Mouse (Mus musculus): ENCODE measurements around the gene Jade1. TPM values are rescaled to one million over a fixed set of nuclear protein-coding genes. Genes with fewer than 3 reads are reported as not detected.

The Jade1 gene
- polyA plus RNA-seq, 1 experiment from 2014 or later, result 15.5 TPM

GRCm38 (mm10) chr3:41586330-41586729 lies 30.8 kb downstream of the Jade1 start:
- peaks cover 29% of the 10 kb centered on the region for H3K4me1 ChIP-seq
- DNase-seq (ENCODE audit: low spot score), result no peak
- no peaks in the 10 kb centered on the region for H3K27me3 ChIP-seq (replicated peaks; ENCODE audit: low read depth, poor library complexity, severe bottlenecking)
- no peak overlapping the region for H3K27ac ChIP-seq (replicated peaks)
- no peak overlapping the region for H3K4me3 ChIP-seq
- 89% methylated on average over 6 of the region's 6 CpGs for WGBS
- H3K36me3 ChIP-seq (replicated peaks), result peaks cover 49% of the 10 kb centered on the region
- H3K9me3 ChIP-seq, result no peaks in the 10 kb centered on the region

DNA sequence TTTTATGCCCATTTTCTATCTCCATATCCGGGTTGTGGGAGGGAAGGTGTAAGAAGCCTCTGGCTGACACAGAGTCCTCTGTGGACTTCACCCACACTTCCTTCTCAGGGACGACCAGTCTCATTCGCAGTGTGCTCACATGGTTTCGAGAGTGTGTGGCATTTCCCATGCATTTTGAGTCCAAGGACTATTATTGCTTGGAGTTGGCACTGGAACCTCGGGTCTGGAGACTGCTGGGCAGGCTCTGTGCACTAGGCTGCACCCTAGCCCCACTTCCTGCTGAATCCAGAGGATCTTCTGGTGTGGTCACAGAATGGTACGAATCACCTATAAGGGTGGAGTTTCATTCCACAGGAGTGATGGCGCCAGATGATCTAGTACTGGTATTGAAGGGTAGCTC lies 31.4 kb downstream of the Jade1 start:
- peaks cover 51% of the 10 kb centered on the region for H3K36me3 ChIP-seq (replicated peaks)
- DNase-seq (ENCODE audit: low spot score), result no peak
- H3K9me3 ChIP-seq, result no peaks in the 10 kb centered on the region
- H3K4me3 ChIP-seq, result no peak overlapping the region
- H3K27me3 ChIP-seq (replicated peaks; ENCODE audit: low read depth, poor library complexity, severe bottlenecking), result no peaks in the 10 kb centered on the region
- no peak overlapping the region for H3K27ac ChIP-seq (replicated peaks)
- 86% methylated on average over 7 of the region's 7 CpGs for WGBS
- H3K4me1 ChIP-seq, result peaks cover 23% of the 10 kb centered on the region

GRCm38 (mm10) chr3:41587588-41587987 lies 32.1 kb downstream of the Jade1 start:
- Histone ChIP-seq H3K36me3 (replicated peaks) (peaks cover 53% of the 10 kb centered on the region), H3K9me3 (no peaks in the 10 kb centered on the region), H3K27ac (replicated peaks) (no peak overlapping the region), H3K4me3 (no peak overlapping the region), H3K27me3 (replicated peaks; ENCODE audit: low read depth, poor library complexity, severe bottlenecking) (no peaks in the 10 kb centered on the region), H3K4me1 (peaks cover 20% of the 10 kb centered on the region)
- WGBS, result 57% methylated on average over 6 of the region's 6 CpGs
- no peak for DNase-seq (ENCODE audit: low spot score)

DNA sequence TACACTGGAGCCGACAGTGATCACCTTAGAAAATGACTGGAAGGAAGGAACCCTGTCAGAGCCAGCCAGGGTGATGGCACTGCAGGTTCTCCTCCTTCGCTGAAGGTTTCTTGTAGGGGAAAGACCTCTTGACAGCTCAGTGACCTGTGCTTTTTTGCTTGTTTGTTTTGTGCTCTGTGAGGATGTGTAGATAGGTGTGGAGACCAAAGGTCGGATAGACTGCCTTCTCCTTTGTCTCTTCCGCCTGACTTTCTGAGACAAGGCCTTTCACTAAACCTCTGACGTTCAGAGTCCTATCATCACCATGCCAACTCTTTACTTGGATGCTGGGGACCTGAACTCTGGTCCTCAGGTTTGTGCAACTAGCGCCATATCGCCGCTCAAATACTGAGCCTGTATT lies 33.0 kb downstream of the Jade1 start:
- H3K9me3 ChIP-seq, result no peaks in the 10 kb centered on the region
- WGBS, result 79% methylated on average over 8 of the region's 8 CpGs
- H3K27me3 ChIP-seq (replicated peaks; ENCODE audit: low read depth, poor library complexity, severe bottlenecking), result no peaks in the 10 kb centered on the region
- no peak overlapping the region for H3K27ac ChIP-seq (replicated peaks)
- DNase-seq (ENCODE audit: low spot score), result no peak
- H3K4me3 ChIP-seq, result no peak overlapping the region
- peaks cover 17% of the 10 kb centered on the region for H3K4me1 ChIP-seq
- H3K36me3 ChIP-seq (replicated peaks), result peaks cover 60% of the 10 kb centered on the region

GRCm38 (mm10) chr3:41589246-41589914 lies 33.8 kb downstream of the Jade1 start:
- WGBS, result 92% methylated on average over 19 of the region's 19 CpGs
- no peaks in the 10 kb centered on the region for H3K27me3 ChIP-seq (replicated peaks; ENCODE audit: low read depth, poor library complexity, severe bottlenecking)
- no peak overlapping the region for H3K27ac ChIP-seq (replicated peaks)
- no peaks in the 10 kb centered on the region for H3K9me3 ChIP-seq
- H3K4me3 ChIP-seq, result no peak overlapping the region
- H3K36me3 ChIP-seq (replicated peaks), result peaks cover 64% of the 10 kb centered on the region
- DNase-seq (ENCODE audit: low spot score), result no peak
- peaks cover 17% of the 10 kb centered on the region for H3K4me1 ChIP-seq

DNA sequence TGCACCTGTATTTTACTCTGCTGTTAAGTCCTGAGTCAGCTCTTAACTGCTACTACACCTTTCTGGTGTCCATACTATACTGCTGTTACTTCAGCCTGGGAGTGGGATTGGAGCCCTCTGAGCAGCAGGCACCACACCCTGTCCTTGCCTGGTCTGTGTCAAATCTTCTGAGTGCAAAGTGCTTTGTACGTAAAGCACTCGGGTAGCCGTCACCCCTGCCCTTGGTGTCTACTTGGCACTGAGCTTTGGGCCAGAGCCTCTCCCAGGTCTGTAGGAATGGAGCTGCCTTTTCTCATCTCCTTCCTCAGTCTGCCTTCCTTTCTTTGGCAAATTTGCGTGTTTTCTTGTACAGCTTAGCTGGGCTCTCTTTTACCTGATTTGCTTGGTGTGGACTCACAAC lies 34.5 kb downstream of the Jade1 start:
- H3K27me3 ChIP-seq (replicated peaks; ENCODE audit: low read depth, poor library complexity, severe bottlenecking), result no peaks in the 10 kb centered on the region
- WGBS, result 92% methylated on average over 4 of the region's 4 CpGs
- peaks cover 66% of the 10 kb centered on the region for H3K36me3 ChIP-seq (replicated peaks)
- H3K4me3 ChIP-seq, result no peak overlapping the region
- H3K9me3 ChIP-seq, result no peaks in the 10 kb centered on the region
- DNase-seq (ENCODE audit: low spot score), result no peak
- no peak overlapping the region for H3K27ac ChIP-seq (replicated peaks)
- peaks cover 17% of the 10 kb centered on the region for H3K4me1 ChIP-seq

GRCm38 (mm10) chr3:41590695-41591559 lies 35.4 kb downstream of the Jade1 start:
- no peaks in the 10 kb centered on the region for H3K9me3 ChIP-seq
- H3K36me3 ChIP-seq (replicated peaks), result peaks cover 73% of the 10 kb centered on the region
- no peak overlapping the region for H3K27ac ChIP-seq (replicated peaks)
- no peaks in the 10 kb centered on the region for H3K27me3 ChIP-seq (replicated peaks; ENCODE audit: low read depth, poor library complexity, severe bottlenecking)
- no peak overlapping the region for H3K4me3 ChIP-seq
- WGBS, result 88% methylated on average over 20 of the region's 20 CpGs
- no peak for DNase-seq (ENCODE audit: low spot score)
- peaks cover 17% of the 10 kb centered on the region for H3K4me1 ChIP-seq

DNA sequence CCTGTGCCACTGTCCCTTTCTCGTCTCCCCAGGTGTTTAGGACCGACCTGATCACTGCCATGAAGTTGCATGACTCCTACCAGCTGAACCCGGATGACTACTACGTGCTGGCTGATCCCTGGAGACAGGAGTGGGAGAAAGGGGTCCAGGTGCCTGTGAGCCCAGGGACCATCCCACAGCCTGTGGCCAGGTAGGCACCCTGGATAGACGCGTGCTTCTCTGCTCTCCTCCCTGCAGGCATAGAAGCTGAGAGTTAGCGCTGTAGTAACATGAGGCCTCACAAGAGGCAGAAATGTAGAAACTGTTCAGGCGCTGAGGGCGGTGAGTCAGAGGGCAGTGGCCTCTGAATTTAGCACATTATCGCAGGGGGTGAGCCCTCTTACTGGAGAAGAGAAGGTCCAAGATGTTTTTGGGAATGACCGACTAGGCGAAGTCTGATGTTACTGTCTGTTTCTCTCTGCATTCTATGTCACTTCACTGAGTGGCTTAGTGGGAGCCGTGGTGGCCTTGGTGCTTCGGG lies 36.2 kb downstream of the Jade1 start:
- Histone ChIP-seq H3K27ac (replicated peaks) (no peak overlapping the region), H3K4me3 (no peak overlapping the region), H3K4me1 (peaks cover 17% of the 10 kb centered on the region), H3K27me3 (replicated peaks; ENCODE audit: low read depth, poor library complexity, severe bottlenecking) (no peaks in the 10 kb centered on the region), H3K36me3 (replicated peaks) (peaks cover 81% of the 10 kb centered on the region), H3K9me3 (no peaks in the 10 kb centered on the region)
- WGBS, result 92% methylated on average over 14 of the region's 14 CpGs
- no peak for DNase-seq (ENCODE audit: low spot score)

- no peaks in the 10 kb centered on the region for H3K9me3 ChIP-seq
- peaks cover 7% of the 10 kb centered on the region; the same call in 1 of the 2 replicates for H3K4me1 ChIP-seq
- no peak for DNase-seq (ENCODE audit: low spot score)
- peaks cover 92% of the 10 kb centered on the region for H3K36me3 ChIP-seq (replicated peaks)
- no peak overlapping the region for H3K27ac ChIP-seq (replicated peaks)
- no peak overlapping the region for H3K4me3 ChIP-seq
- 85% methylated on average over 7 of the region's 7 CpGs for WGBS
- H3K27me3 ChIP-seq (replicated peaks; ENCODE audit: low read depth, poor library complexity, severe bottlenecking), result no peaks in the 10 kb centered on the region
Observed at GRCm38 (mm10) chr3:41592805-41593204, 37.3 kb downstream of the Jade1 start.

DNA sequence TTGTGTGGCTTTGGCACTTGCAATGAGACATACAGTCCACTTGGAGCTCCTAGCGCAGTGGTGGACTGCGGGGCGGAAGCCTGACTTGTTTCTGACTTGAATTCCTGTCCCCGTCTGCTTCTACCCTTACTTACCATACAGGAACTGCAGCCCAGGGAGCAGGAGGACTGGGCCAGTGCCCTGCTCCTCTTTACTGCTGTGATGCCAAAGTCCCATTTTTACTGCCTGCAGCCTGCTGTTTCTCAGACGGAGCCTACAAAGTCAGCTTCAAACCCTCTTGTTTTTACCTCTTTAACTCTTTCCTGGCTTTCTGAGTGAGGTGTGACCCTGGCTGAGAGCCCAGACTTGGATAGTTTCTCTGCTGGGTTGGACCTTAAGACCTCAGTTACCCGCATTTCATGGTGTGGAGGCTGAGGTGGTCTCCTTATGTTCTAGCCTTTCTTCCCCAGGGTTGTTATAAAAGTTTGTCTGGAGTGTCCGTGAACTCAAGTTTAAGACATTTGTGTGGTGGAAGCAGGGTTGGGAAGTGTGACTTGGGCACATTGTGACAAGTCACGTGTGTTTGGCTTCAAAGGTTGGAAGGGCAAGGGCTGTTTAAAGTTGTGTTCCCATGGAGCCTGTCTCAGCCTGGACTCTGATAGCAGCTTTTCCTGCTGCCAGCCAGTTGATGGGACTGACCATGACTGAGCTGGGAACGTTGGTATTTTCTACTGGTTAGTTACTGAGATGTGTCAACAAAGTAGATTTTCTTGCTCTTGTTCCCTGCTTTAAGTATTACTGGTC lies 38.8 kb downstream of the Jade1 start:
- no peaks in the 10 kb centered on the region for H3K27me3 ChIP-seq (replicated peaks; ENCODE audit: low read depth, poor library complexity, severe bottlenecking)
- 85% methylated on average over 9 of the region's 9 CpGs for WGBS

GRCm38 (mm10) chr3:41595010-41595409 lies 39.5 kb downstream of the Jade1 start:
- Histone ChIP-seq H3K27ac (replicated peaks) (no peak overlapping the region), H3K36me3 (replicated peaks) (peaks cover 98% of the 10 kb centered on the region), H3K4me1 (no peaks in the 10 kb centered on the region; the same call in 1 of the 2 replicates), H3K4me3 (no peak overlapping the region), H3K9me3 (no peaks in the 10 kb centered on the region), H3K27me3 (replicated peaks; ENCODE audit: low read depth, poor library complexity, severe bottlenecking) (no peaks in the 10 kb centered on the region)
- peak; percentile 5 for DNase-seq (ENCODE audit: low spot score)
- WGBS, result 94% methylated on average over 4 of the region's 4 CpGs

More for the DNA sequence above, 38.8 kb downstream of the Jade1 start:
- peaks cover 98% of the 10 kb centered on the region for H3K36me3 ChIP-seq (replicated peaks)
- no peaks in the 10 kb centered on the region for H3K4me1 ChIP-seq
- no peak for DNase-seq (ENCODE audit: low spot score)
- no peak overlapping the region for H3K4me3 ChIP-seq
- no peaks in the 10 kb centered on the region for H3K9me3 ChIP-seq
- no peak overlapping the region for H3K27ac ChIP-seq (replicated peaks)

DNA sequence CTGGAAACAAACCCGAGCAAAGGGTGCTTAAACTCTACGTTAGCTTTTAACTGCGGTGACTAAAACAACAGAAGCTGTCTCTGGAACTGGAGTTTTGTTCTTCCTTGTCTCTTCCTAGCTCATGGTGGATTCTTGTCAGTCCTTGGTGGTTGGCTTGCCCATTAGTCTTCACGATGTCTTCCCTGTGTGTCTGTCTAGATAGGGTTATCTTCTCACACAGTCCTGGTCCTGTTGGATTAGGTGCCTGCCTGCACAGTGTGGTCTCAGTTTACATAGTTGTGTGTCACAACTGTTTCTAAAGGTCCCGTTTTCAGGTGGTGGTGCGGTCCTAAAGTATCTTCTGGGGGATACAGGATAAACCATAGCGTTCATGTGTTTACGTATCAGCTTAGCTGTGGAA lies 41.5 kb downstream of the Jade1 start:
- Histone ChIP-seq H3K27me3 (replicated peaks; ENCODE audit: low read depth, poor library complexity, severe bottlenecking) (no peaks in the 10 kb centered on the region), H3K27ac (replicated peaks) (no peak overlapping the region), H3K4me1 (no peaks in the 10 kb centered on the region; the same call in 1 of the 2 replicates), H3K4me3 (no peak overlapping the region), H3K36me3 (replicated peaks) (peaks cover 96% of the 10 kb centered on the region), H3K9me3 (no peaks in the 10 kb centered on the region)
- DNase-seq (ENCODE audit: low spot score), result no peak
- WGBS, result 94% methylated on average over 8 of the region's 8 CpGs
